Mouse (Mus musculus): Measurements from ENCODE around the gene Farp1.
A peak's percentile ranks its signal among the peaks of the same experiment; 100 is the strongest.
"Not testable (repeated sequence)": the region's sequence is repeated elsewhere in the genome, so short reads cannot be mapped to it uniquely, and the experiment has no call there.

Farp1 gene

GRCm38 (mm10) chr14:121034973-121035662 is at the start of gene Farp1:
Gene Farp1, plus strand, starts transcription at chr14:121035200.
- DNase-seq (ENCODE audit: low read depth, low spot score) = peak; percentile 80

GRCm38 (mm10) chr14:120989126-120989525 is 45.9 kb upstream of the Farp1 start:
- DNase-seq (ENCODE audit: low read depth, low spot score) = no peak

- no peak for DNase-seq (ENCODE audit: low read depth, low spot score)
Observed at GRCm38 (mm10) chr14:120997686-120998085, 37.3 kb upstream of the Farp1 start.

GRCm38 (mm10) chr14:121000561-121001340 is 34.2 kb upstream of the Farp1 start:
- DNase-seq (ENCODE audit: low read depth, low spot score) = no peak

- DNase-seq (ENCODE audit: low read depth, low spot score) = no peak
Observed at GRCm38 (mm10) chr14:121005621-121006020, 29.4 kb upstream of the Farp1 start.

- no peak for DNase-seq (ENCODE audit: low read depth, low spot score)
Observed at GRCm38 (mm10) chr14:121006021-121006420, 29.0 kb upstream of the Farp1 start.

- no peak for DNase-seq (ENCODE audit: low read depth, low spot score)
Observed at GRCm38 (mm10) chr14:121015114-121015690, 19.8 kb upstream of the Farp1 start.

- no peak for DNase-seq (ENCODE audit: low read depth, low spot score)
Observed at GRCm38 (mm10) chr14:121022403-121022802, 12.6 kb upstream of the Farp1 start.

- no peak for DNase-seq (ENCODE audit: low read depth, low spot score)
Observed at GRCm38 (mm10) chr14:121025381-121025780, 9.6 kb upstream of the Farp1 start.

GRCm38 (mm10) chr14:121031396-121031795 is 3.6 kb upstream of the Farp1 start:
- no peak for DNase-seq (ENCODE audit: low read depth, low spot score)

GRCm38 (mm10) chr14:121034525-121034924 is 475 bp upstream of the Farp1 start:
- DNase-seq (ENCODE audit: low read depth, low spot score) = no peak

- peak; percentile 66 for DNase-seq (ENCODE audit: low read depth, low spot score)
Observed at GRCm38 (mm10) chr14:121035663-121036473, 868 bp downstream of the Farp1 start.

- DNase-seq (ENCODE audit: low read depth, low spot score) = no peak
Observed at GRCm38 (mm10) chr14:121036612-121037221, 1.7 kb downstream of the Farp1 start.

- DNase-seq (ENCODE audit: low read depth, low spot score) = no peak
Observed at GRCm38 (mm10) chr14:121037276-121037675, 2.3 kb downstream of the Farp1 start.

GRCm38 (mm10) chr14:121038676-121039075 is 3.7 kb downstream of the Farp1 start:
- DNase-seq (ENCODE audit: low read depth, low spot score) = no peak

- DNase-seq (ENCODE audit: low read depth, low spot score) = no peak
Observed at GRCm38 (mm10) chr14:121044145-121044544, 9.1 kb downstream of the Farp1 start.

- DNase-seq (ENCODE audit: low read depth, low spot score) = no peak
Observed at GRCm38 (mm10) chr14:121046313-121046961, 11.4 kb downstream of the Farp1 start.

- no peak for DNase-seq (ENCODE audit: low read depth, low spot score)
Observed at GRCm38 (mm10) chr14:121047780-121048179, 12.8 kb downstream of the Farp1 start.

- DNase-seq (ENCODE audit: low read depth, low spot score) = not testable (repeated sequence)
Observed at GRCm38 (mm10) chr14:121051002-121051401, 16.0 kb downstream of the Farp1 start.

GRCm38 (mm10) chr14:121053020-121053518 is 18.1 kb downstream of the Farp1 start:
- DNase-seq (ENCODE audit: low read depth, low spot score) = no peak

GRCm38 (mm10) chr14:121054062-121054461 is 19.1 kb downstream of the Farp1 start:
- no peak for DNase-seq (ENCODE audit: low read depth, low spot score)
